Mouse (Mus musculus) liver, postnatal 0 days (tissue): ENCODE results near the gene Chodl.

Experiments used
- CTCF ChIP-seq: sonication (generic); IDR thresholded peaks from 2 replicates; pipeline ENCODE4 v1.5.1; 2016; ENCODE audit warnings: antibody characterized with exemption, low read depth
- EP300 ChIP-seq: IDR thresholded peaks from 2 replicates; pipeline ENCODE4 v1.6.1; 2016; ENCODE audit warnings: antibody characterized with exemption, low read depth, mild to moderate bottlenecking

GRCm38 (mm10) chr16:78976384-78976783, 45.6 kb downstream of the Chodl start:
- no peak for TF ChIP-seq EP300
- no peak for TF ChIP-seq CTCF
